Mouse (Mus musculus): ENCODE data around the gene Lxn.

Gene Lxn

GRCm38 (mm10) chr3:67462015-67462414 lies 1.7 kb downstream of the Lxn start:
- DNase-seq (ENCODE audit: low spot score in 2 of 2) = no peak

GRCm38 (mm10) chr3:67459881-67460280 lies 3.8 kb downstream of the Lxn start:
- DNase-seq (ENCODE audit: low spot score in 2 of 2) = no peak

GRCm38 (mm10) chr3:67450601-67451210 lies 13.0 kb downstream of the Lxn start:
- DNase-seq (ENCODE audit: low spot score in 2 of 2) = no peak

- DNase-seq (ENCODE audit: low spot score in 2 of 2) = no peak
Measured at GRCm38 (mm10) chr3:67449660-67450059, 14.1 kb downstream of the Lxn start.

- no peak for DNase-seq (ENCODE audit: low spot score in 2 of 2)
Measured at GRCm38 (mm10) chr3:67447143-67447542, 16.6 kb downstream of the Lxn start.

GRCm38 (mm10) chr3:67434011-67434410 lies 29.7 kb downstream of the Lxn start:
- no peak for DNase-seq (ENCODE audit: low spot score in 2 of 2)

- peak; percentile 84 for DNase-seq (ENCODE audit: low spot score in 2 of 2)
Measured at GRCm38 (mm10) chr3:67429999-67430380, 33.7 kb downstream of the Lxn start, which contains the start of gene Gfm1. TSS of gene Gfm1 (plus strand) at chr3:67430096.

- no peak for DNase-seq (ENCODE audit: low spot score in 2 of 2)
Measured at GRCm38 (mm10) chr3:67429338-67429998, 34.3 kb downstream of the Lxn start.

Data from spleen, postnatal 36 days (tissue).